Mouse (Mus musculus) olfactory bulb, adult 2 months (tissue): Measurements from ENCODE around the gene Pole3.

ENCODE experiments used
- CTCF ChIP-seq: fragments of 200-500 bp; IDR thresholded peaks from 2 replicates; pipeline ENCODE4 v1.5.1; 2012; ENCODE audit warnings: low read depth, mild to moderate bottlenecking, low read length, moderate library complexity; ENCODE audit not compliant: insufficient read depth
- POLR2A ChIP-seq: fragments of 200-500 bp; IDR thresholded peaks from 2 replicates; pipeline ENCODE4 v1.6.1; 2012; ENCODE audit warnings: mild to moderate bottlenecking, low read depth, low read length, moderate library complexity; ENCODE audit not compliant: insufficient read depth

DNA sequence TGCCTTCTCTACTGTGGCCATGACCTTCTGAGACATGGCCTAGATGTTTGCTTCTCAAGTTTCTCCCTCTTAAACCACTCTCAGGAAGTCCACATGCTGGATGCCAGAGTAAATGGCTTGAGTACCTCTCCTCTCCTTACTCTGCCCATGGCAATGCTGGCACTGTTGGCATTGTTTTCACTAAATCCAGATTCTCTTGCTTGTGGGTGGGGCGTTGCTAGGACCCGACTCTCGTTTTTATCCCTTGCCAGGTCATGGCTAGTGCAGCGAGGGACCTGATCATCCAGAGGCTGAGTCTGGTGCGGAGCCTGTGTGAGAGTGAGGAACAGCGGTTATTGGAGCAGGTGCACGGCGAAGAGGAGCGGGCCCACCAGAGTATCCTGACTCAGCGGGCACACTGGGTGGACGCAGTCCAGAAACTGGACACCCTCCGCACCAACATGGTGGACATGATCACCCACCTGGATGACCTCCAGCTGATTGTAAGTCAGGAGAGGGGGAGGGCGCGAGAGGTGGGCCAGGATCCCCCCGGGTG lies 38.6 kb downstream of the Pole3 start:
- TF ChIP-seq CTCF (no peak), POLR2A (no peak)
